Mouse (Mus musculus) common myeloid progenitor, adult 5-6 weeks (primary cell): ENCODE data around the gene Ypel4. TPM values are rescaled to one million over a fixed set of nuclear protein-coding genes. Genes with fewer than 3 reads are reported as not detected.

Experiments
- total RNA-seq: library from RNA; stranded (forward); fragments of 200-1000, 187-1606 nt; gene quantifications from 2 replicates; pipeline ENCODE4 v1.2.3, GENCODE M21; 2017

Ypel4 gene
- total RNA-seq, 1 experiment from 2014 or later: 0.27 TPM

Other genes starting within 250 kb of the Ypel4 start
- 28.7 and 29.9 TPM in 2 replicates for gene Ctnnd1, start 83.3 kb upstream of the Ypel4 start, total RNA-seq
- 0.05 TPM in 1 of 2 replicates, not detected in the other for gene Btbd18, start 75.0 kb upstream of the Ypel4 start, total RNA-seq
- 74.6 and 105 TPM in 2 replicates for gene Selenoh, start 63.3 kb upstream of the Ypel4 start, total RNA-seq
- 6.6 TPM in 1 of 2 replicates, not detected in the other for gene Gm28635, start 56.0 kb upstream of the Ypel4 start, total RNA-seq
- 33.2 and 39.2 TPM in 2 replicates for gene Med19, start 55.7 kb upstream of the Ypel4 start, total RNA-seq
- 44.1 and 55.1 TPM in 2 replicates for gene Tmx2, start 54.9 kb upstream of the Ypel4 start, total RNA-seq
- gene Zdhhc5, start 18.9 kb upstream of the Ypel4 start, total RNA-seq: 28.9 and 37.0 TPM in 2 replicates
- 32.5 and 33.7 TPM in 2 replicates for gene Clp1, start 6.7 kb upstream of the Ypel4 start, total RNA-seq
- 2.8 TPM in 1 of 2 replicates, not detected in the other for gene Gm19426, start 9.6 kb downstream of the Ypel4 start, total RNA-seq
- not detected in 2 replicates for gene Serping1, start 41.4 kb downstream of the Ypel4 start, total RNA-seq
- gene Ube2l6, start 64.8 kb downstream of the Ypel4 start, total RNA-seq: 20.6 and 24.7 TPM in 2 replicates
- not detected in 2 replicates for gene Smtnl1, start 88.6 kb downstream of the Ypel4 start, total RNA-seq
- 43.7 and 48.9 TPM in 2 replicates for gene Timm10, start 92.9 kb downstream of the Ypel4 start, total RNA-seq
- gene Slc43a1, start 104.8 kb downstream of the Ypel4 start, total RNA-seq: 21.0 and 23.4 TPM in 2 replicates
- gene Rtn4rl2, start 152.7 kb downstream of the Ypel4 start, total RNA-seq: not detected in 2 replicates
- 91.9 and 105 TPM in 2 replicates for gene Slc43a3, start 202.5 kb downstream of the Ypel4 start, total RNA-seq
- 26.2 and 36.6 TPM in 2 replicates for gene Prg2, start 246.4 kb downstream of the Ypel4 start, total RNA-seq